Mouse (Mus musculus) E14TG2a.4 (cell line): ENCODE results near the gene Acsm2.
A peak's percentile ranks its signal among the peaks of the same experiment; 100 is the strongest.

Experiments
- H3K27me3 ChIP-seq: 2 replicates; pipeline ENCODE4 v1.6.1; 2014; ENCODE audit warnings: low read length, control low read depth; ENCODE audit not compliant: insufficient read depth
- H3K36me3 ChIP-seq: 2 replicates; pipeline ENCODE4 v1.6.1; 2014; ENCODE audit warnings: low read length, control low read depth; ENCODE audit not compliant: insufficient read depth
- H3K4me1 ChIP-seq: replicated peaks from 2 replicates; pipeline ENCODE4 v1.6.1; 2014; ENCODE audit warnings: low read depth, low read length, control low read depth
- H3K4me3 ChIP-seq: replicated peaks from 2 replicates; pipeline ENCODE4 v1.5.1; 2014; ENCODE audit warnings: mild to moderate bottlenecking, low read length
- H3K9me3 ChIP-seq: 2 replicates; pipeline ENCODE4 v1.6.1; 2014; ENCODE audit warnings: low read length, control low read depth
- CTCF ChIP-seq: conservative IDR thresholded peaks from 2 replicates; pipeline ENCODE4 v1.5.1; 2014; ENCODE audit warnings: low read length
- NANOG ChIP-seq: IDR thresholded peaks from 2 replicates; pipeline ENCODE4 v1.6.1; 2014; ENCODE audit warnings: borderline replicate concordance, low read length, mixed read lengths
- POU5F1 ChIP-seq: IDR thresholded peaks from 2 replicates; pipeline ENCODE4 v1.6.1; 2014; ENCODE audit warnings: low read length, borderline replicate concordance

Acsm2 gene

DNA sequence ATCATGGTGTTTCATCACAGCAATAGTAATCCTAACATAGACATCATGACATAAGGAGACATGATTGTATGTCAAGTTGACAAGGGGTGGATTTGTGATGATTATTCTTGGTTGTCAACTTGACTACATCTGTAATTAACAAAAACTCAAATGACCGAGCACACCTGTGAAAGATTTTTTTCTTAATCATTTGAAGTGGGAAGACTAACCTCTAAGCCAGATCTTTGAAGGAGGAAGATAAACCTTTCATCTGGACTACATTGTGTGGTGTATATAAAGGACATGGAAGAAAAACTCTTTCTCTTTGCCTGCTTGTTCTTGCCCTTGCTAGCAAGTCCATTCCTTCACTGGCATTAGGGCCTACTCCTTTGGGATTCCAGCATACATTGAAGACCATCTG, at the start of gene Acsm2:
TSS of gene Acsm2 (plus strand) at position 301 of the 400 bp plus-strand sequence.
- Histone ChIP-seq H3K4me3 (no peak within 1 kb of the TSS), H3K27me3 (no peaks in the 10 kb centered on the region), H3K9me3 (no peaks in the 10 kb centered on the region), H3K4me1 (no peaks in the 10 kb centered on the region), H3K36me3 (no peaks in the 10 kb centered on the region)
- no peak for TF ChIP-seq NANOG
- no peak for TF ChIP-seq POU5F1
- TF ChIP-seq CTCF: no peak

DNA sequence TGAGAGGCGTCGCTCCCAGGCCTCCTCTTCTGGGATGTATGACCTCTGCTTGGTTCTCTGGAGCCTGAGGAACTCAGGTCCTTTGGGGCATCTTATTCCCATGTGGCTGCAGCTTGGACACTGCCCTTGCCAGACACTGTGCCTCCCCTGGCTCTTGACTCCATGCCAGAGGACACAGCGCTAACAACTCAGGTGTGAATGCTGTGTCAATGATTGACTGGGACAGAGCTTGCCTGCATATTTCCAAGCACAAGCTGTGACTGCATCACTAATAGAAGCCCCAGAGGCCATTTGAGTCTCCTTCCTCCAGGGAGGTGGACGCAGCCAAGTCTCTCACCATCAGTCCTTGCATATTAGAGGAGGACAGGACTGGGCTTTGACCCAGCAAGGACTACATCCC, 43.0 kb upstream of the Acsm2 start:
- Histone ChIP-seq H3K4me3 (no peak overlapping the region), H3K4me1 (no peaks in the 10 kb centered on the region), H3K27me3 (peaks cover 8% of the 10 kb centered on the region), H3K9me3 (no peaks in the 10 kb centered on the region), H3K36me3 (no peaks in the 10 kb centered on the region)
- TF ChIP-seq POU5F1 (no peak), CTCF (no peak), NANOG (no peak)

GRCm38 (mm10) chr7:119513056-119513455, 41.1 kb upstream of the Acsm2 start:
- TF ChIP-seq CTCF (peak; percentile 97), POU5F1 (no peak), NANOG (no peak)
- no peak overlapping the region for H3K4me3 ChIP-seq
- peaks cover 16% of the 10 kb centered on the region for H3K27me3 ChIP-seq
- no peaks in the 10 kb centered on the region for H3K36me3 ChIP-seq
- no peaks in the 10 kb centered on the region for H3K4me1 ChIP-seq
- H3K9me3 ChIP-seq: no peaks in the 10 kb centered on the region

- Histone ChIP-seq H3K4me1 (no peaks in the 10 kb centered on the region), H3K4me3 (no peak overlapping the region), H3K9me3 (peaks cover 4% of the 10 kb centered on the region; the same call in 1 of the 2 replicates), H3K27me3 (peaks cover 23% of the 10 kb centered on the region), H3K36me3 (no peaks in the 10 kb centered on the region)
- no peak for TF ChIP-seq POU5F1
- peak; percentile 77 for TF ChIP-seq CTCF
These were observed 38.5 kb upstream of the Acsm2 start for GRCm38 (mm10) chr7:119515492-119516271.

DNA sequence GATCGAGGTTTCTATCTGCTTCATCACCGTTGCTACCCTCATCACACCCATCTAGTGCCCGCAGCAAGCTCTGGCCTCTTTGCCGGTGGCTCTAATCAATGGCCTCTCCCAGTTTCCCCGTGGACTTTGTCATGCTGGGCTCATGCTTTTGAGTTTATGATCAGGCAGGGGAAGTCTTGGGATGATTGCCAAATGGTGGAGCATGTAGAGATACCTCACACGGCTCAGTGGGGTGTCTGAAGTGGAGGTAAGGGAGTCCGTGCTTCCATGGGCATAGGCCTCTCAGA, 37.9 kb upstream of the Acsm2 start:
- Histone ChIP-seq H3K9me3 (peaks cover 7% of the 10 kb centered on the region; the same call in 1 of the 2 replicates), H3K4me1 (no peaks in the 10 kb centered on the region), H3K36me3 (no peaks in the 10 kb centered on the region), H3K4me3 (no peak overlapping the region), H3K27me3 (peaks cover 23% of the 10 kb centered on the region)
- TF ChIP-seq NANOG (no peak), CTCF (no peak), POU5F1 (no peak)

- peaks cover 13% of the 10 kb centered on the region; the same call in 1 of the 2 replicates for H3K9me3 ChIP-seq
- TF ChIP-seq CTCF (no peak), NANOG (no peak), POU5F1 (no peak)
- H3K27me3 ChIP-seq: peaks cover 25% of the 10 kb centered on the region
These were observed 35.0 kb upstream of the Acsm2 start, which contains the start of gene Acsm5 for GRCm38 (mm10) chr7:119519163-119519562. TSS of gene Acsm5 (plus strand) at chr7:119519463.

GRCm38 (mm10) chr7:119519654-119520053, 34.5 kb upstream of the Acsm2 start:
- peaks cover 23% of the 10 kb centered on the region for H3K27me3 ChIP-seq
- no peak overlapping the region for H3K4me3 ChIP-seq
- no peaks in the 10 kb centered on the region for H3K4me1 ChIP-seq
- H3K36me3 ChIP-seq: no peaks in the 10 kb centered on the region
- TF ChIP-seq POU5F1 (no peak), CTCF (peak; percentile 92)
- H3K9me3 ChIP-seq: peaks cover 13% of the 10 kb centered on the region; the same call in 1 of the 2 replicates

More at GRCm38 (mm10) chr7:119519163-119519562, 35.0 kb upstream of the Acsm2 start, which contains the start of gene Acsm5:
- Histone ChIP-seq H3K36me3 (no peaks in the 10 kb centered on the region), H3K4me3 (no peak within 1 kb of the TSS), H3K4me1 (no peaks in the 10 kb centered on the region)

- Histone ChIP-seq H3K4me3 (no peak overlapping the region), H3K27me3 (peaks cover 30% of the 10 kb centered on the region), H3K9me3 (peaks cover 13% of the 10 kb centered on the region; the same call in 1 of the 2 replicates), H3K36me3 (no peaks in the 10 kb centered on the region), H3K4me1 (no peaks in the 10 kb centered on the region)
- TF ChIP-seq CTCF: no peak
- no peak for TF ChIP-seq POU5F1
- no peak for TF ChIP-seq NANOG
These were observed 32.3 kb upstream of the Acsm2 start for GRCm38 (mm10) chr7:119521816-119522215.
